Mouse (Mus musculus): ENCODE measurements at regions not wholly inside any gene's neighbourhood (a gene's known extent, or its start where the extent isn't known, plus 50 kb on each side); places are given as distances from the start of the nearest gene placed in this dataset.
"Not testable (repeated sequence)": the region's sequence is repeated elsewhere in the genome, so short reads cannot be mapped to it uniquely, and the experiment has no call there.

DNA sequence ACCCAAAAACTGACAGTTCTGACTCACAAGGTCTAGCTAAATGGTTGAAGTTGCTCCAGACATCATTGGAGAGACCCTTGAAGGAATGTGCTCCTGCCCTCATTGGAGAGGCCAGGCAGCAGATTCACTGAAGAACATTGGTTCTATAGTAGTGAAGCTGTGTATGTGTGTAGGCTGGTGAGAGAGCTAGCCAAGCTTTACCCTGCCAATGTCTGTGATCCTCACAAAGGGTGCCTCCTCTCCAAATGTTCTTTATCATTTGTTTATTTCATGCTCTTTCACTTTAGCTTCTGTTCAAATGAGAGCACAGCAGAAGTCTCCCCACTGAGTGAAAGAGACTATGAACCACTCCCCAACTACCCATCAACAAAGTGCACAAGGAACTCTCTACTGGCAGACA is 195.6 kb upstream of the Ctso start:
- DNase-seq (ENCODE audit: low read depth, low spot score) = peak; percentile 18

DNA sequence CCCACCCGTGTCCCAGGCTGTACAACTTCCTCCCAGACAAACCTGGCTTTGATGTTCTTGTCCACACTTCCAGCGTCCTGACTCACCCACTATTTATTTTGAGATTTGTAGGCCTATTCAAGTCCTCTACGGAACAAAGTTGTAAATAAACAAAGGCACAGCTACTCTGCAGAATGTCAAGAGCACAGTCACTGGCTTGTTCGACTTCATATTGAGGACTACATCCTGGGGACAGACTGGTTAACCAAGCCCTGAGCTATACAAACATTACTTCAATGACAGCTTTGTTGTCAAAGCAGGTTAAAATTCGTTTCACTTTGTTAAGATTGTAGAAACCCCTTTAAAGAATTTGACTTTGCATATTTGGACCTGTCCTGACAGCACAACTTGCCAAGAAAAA is 190.3 kb upstream of the Ctso start:
- DNase-seq (ENCODE audit: low read depth, low spot score) = no peak

DNA sequence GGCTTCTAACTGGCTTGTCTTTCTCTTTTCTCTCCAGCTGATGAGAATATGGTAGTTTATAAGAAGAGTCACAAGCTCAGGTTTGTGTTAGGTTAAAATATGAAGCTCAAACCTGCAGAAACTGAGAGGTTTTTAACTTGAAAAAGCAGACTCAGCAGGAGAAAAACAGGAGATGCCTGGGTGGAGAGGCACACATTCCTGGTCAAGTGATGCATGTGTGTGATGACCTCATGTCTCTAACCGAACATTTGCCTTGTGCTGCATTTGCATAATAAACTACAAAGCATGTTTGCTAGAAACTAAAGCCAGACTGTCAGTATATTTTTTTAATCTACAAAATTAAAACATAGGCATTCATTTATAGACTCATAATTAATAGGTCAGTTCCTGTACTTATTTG is 182.2 kb upstream of the Ctso start:
- peak; percentile 11 for DNase-seq (ENCODE audit: low read depth, low spot score)

DNA sequence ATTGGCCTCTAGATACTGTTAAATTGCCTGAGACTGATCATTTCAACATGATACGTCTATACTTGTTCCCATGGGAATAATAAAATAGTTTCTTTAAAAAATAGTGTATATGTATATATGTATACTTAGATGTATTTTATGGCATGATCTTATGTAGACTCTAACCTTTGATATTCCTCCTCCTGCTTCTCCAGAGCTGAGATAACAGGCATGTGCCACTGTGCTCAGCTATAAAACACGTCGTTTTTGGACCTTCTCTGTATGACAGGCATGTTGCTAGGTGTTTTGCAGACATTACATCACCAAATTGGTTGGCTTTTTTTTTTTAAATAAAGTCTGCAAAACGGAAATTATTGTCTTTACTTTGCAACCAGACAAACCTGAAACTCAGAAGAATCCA is 179.4 kb upstream of the Ctso start:
- DNase-seq (ENCODE audit: low read depth, low spot score) = no peak

DNA sequence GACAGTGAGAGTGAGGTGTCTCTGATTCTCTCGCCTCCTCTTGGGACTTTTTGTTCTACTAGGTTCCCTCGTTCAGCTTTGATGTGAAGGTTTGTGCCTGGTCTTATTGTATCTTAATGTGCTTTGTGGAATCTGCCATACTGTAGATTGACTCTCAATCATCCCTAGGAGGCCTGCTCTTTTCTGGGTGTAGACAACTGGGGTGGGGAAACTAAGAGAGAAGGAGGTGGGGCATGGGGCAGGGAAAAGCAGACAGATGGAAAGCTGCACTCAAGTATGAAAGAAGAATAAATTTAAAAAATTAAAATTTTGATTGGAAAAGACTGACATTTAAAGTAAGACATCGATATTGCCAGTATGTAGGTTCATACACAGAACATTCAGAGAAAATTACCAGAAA is 172.0 kb upstream of the Ctso start:
- DNase-seq (ENCODE audit: low read depth, low spot score) = no peak

DNA sequence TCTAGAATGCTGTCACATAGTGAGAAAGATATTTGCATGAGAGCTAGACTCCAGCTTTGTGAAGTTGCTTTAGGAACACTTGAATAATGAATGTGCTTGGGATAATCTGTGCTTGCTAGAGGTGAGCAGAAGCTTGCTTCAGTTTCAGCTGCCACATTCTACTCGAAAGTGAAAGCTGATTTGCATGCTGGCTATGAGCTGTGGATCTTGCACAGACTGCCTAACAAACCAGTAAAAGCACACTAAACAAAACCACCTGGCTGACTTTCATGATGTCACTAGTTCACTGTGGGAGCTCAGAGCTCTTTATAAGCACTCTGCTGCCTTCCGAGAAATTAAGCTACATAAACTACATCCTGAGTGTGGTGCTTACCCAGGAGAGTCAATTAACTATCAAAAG is 171.5 kb upstream of the Ctso start:
- peak; percentile 70 for DNase-seq (ENCODE audit: low read depth, low spot score)

DNA sequence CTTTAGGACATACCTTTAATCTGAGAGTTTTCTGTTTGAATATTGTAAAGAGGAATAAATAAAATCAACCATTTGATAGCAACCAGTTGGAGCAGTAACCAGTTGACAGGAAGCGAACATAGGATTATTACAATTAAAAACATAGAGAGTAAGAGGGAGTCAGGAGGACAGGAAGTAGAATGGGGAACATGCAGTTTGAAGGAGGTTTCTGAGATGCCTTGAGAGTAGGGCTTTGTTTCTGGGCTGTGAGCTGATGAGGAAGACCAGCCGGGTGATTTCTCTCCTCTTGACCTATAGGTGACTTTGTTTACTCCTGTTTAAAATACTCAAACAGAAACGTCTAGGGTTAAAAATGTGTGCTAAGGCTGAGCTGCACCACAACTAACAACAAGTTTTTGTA is 160.6 kb upstream of the Ctso start:
- DNase-seq (ENCODE audit: low read depth, low spot score) = no peak

DNA sequence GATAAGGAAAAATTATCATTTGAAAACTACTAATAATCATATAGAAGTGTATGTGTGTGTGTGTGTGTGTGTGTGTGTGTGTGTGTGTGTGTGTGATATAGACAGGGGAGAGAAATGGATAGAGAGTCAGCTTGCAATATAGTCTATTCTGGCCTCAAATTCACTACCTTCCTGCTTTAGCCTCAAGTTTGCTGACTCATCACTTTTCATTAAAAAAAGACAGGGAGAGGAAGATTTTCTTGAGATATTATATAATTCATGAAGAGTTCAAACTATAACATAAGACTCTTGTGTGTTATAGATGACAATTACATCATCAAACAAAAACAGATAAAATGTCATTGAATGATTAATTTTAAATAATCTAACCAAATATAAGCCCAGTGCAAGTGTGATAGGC is 159.4 kb upstream of the Ctso start:
- DNase-seq (ENCODE audit: low read depth, low spot score) = no peak

DNA sequence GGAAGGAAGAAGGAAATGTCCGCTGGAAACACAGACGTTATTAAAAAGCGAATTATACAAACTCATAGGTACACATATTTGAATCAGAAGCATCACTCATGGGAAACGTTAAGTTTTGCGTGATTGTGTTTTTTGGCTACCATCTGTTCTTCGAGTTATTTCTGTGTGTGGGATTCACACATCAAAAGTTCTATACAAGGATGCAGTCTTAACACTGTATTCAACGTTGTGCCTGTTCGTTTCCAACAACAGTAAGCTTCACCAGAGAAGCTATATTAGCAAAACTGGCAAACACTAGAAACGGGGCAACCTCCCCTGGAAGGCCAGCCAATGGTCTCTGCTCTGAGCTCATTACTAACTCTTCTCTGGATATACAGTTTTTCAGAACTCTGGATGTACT is 150.3 kb upstream of the Ctso start:
- no peak for DNase-seq (ENCODE audit: low read depth, low spot score)

DNA sequence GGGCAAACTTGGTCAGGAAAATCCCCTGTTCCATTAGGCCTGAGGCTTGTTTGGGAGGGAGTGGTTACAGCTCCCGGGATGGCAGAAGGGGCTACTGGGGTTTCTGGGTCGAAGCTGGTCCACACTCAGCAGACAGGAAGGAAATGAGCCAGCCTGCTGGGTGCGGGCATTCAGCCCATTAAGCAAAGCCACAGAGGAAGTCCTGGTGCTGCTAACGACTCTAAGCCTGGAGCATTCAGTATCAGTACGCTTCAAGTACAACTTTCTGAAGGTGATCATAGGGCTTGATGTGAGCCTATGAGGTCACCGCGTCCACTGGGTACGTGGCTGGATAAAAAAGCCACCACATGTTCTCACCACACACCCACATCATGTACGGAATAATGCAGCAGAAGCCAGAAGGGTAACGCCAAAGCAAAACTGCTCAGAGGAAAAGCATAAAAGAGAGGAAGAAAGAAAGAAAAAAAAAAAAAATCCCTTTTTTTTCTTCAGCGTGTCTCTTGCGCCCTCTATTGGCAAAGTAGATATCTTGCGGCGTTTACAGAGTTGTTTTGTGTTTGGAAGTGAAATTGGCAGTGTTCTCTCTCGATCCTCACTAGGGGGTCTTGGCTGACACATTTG is 149.4 kb upstream of the Ctso start:
- DNase-seq (ENCODE audit: low read depth, low spot score) = peak; percentile 82

DNA sequence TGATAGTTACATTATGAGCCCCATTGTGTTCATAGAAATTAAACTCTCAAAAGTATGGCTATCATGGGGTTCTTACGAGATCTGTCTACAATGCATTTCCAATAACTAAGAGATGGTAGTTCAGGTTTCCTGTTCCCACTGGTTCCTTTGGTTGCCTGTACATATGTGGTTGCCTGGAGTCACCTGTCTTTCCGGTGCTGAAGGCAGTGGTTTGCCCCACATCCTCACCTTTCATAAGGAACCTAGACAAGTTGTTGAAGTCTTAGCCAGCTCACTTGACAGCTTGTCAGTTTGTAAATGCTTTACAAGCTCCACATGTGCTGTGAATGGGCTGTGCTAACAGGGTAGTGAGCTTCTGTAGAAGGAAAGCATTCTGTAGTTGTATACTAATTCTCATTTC is 143.5 kb upstream of the Ctso start:
- DNase-seq (ENCODE audit: low read depth, low spot score) = no peak

DNA sequence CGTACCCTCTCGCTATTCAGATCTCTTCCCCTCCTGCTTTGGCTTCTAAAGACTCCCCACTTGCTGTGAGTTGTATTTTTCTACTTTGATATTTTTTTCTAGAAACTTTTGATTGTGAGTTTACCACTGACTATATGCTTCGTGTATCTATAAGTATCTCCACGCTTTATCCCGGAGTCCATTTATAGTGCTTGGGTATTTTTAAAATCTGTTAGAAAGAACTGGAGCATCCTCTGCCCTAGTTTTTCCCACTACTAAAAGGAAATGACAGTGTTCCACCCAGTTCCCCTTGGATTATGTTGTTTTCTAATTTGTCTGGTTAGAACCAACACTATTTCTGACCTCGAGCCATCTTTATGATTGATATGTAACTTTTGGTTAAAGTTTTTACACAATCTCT is 142.7 kb upstream of the Ctso start:
- DNase-seq (ENCODE audit: low read depth, low spot score) = no peak

DNA sequence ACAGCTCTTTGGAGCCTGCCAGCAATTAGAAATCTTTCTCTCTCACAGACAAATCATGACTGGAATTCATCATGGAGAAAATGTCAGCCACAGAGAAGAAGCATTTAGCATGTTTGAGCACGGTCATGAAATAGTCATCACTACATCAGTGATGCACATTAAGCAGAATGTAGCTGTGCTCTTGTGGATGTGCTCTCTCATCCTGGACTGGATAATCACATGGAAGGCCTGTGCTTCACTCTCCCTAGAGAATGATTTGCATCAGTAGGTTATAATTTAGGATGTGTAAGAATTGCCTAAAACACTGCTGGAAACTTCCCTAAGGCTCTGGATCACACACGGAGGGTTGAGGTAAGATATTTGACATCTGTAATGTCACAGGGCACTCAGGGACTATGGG is 130.3 kb upstream of the Ctso start:
- no peak for DNase-seq (ENCODE audit: low read depth, low spot score)

DNA sequence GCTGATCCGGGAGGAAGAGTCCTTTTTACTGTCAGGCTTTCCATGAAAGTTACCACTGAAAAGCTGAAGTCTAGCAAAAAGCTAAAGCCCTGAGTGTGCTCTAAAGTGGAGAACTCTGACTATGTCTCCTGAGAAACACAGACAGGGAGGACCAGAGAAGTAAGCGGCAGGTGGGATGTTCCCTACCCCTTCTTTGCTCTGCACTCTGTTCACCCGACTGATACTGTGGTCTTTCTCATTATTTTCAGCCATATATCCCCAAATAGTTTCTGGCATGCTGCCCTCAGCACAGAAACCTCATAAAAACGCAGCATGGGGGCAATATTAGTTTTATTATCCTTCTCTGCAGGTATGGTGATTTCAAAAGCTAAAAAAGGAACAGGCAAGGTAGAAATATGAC is 126.7 kb upstream of the Ctso start:
- DNase-seq (ENCODE audit: low read depth, low spot score) = no peak

DNA sequence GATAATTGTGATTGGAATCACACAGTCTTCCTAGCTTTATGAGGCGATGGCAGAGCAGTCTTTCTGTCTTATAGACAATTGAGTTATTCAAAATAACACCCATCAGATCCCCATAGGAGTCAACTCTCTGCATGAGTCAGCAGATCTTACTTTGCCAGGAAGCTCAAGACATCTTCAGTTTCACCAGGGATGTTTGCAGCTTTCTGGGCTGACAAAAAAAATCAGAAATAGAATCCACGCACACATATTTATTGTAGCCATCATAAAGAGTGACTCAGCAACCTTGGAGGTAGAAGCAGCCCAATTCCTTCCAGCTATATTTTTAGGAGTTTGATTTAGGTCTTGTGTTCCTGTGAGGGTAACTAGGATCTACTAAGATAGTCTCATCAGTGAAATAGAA is 122.8 kb upstream of the Ctso start:
- peak; percentile 75 for DNase-seq (ENCODE audit: low read depth, low spot score)

DNA sequence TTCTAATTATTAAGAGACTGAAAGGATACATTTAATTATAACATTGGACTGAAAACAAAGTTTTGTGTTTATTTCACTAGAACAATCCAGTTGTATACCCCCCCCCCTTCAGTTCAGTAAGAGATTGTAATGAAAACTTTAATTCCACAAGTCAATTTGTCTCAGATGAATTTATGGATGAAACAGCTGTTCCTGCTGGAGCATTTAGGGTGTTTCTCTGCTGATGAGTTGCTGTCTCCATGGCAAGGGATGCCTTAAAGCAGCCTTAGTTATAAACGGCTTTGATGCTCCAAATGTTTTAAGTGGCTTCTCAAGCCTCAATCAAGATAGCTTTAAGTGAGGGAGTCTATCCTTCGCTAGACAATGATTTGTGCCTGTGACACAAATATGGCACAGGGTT is 112.1 kb upstream of the Ctso start:
- no peak for DNase-seq (ENCODE audit: low read depth, low spot score)

DNA sequence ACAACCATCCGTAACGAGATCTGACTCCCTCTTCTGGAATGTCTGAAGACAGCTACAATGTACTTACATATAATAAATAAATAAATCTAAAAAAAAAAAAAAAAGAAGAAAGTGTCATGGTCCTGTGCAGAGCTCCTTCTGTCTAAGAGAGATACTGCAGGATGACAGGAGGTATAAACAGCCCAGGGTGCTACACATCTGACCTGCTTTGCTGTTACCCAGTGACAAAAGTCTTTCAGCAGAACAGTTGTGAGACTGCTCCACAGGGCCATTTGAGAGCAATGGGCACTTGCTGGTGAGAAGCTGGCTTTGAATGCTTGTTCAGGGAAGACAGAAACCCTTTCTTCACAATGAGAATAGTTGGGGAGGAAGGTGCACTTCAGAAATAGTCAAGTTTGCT is 102.9 kb upstream of the Ctso start:
- no peak for DNase-seq (ENCODE audit: low read depth, low spot score)

DNA sequence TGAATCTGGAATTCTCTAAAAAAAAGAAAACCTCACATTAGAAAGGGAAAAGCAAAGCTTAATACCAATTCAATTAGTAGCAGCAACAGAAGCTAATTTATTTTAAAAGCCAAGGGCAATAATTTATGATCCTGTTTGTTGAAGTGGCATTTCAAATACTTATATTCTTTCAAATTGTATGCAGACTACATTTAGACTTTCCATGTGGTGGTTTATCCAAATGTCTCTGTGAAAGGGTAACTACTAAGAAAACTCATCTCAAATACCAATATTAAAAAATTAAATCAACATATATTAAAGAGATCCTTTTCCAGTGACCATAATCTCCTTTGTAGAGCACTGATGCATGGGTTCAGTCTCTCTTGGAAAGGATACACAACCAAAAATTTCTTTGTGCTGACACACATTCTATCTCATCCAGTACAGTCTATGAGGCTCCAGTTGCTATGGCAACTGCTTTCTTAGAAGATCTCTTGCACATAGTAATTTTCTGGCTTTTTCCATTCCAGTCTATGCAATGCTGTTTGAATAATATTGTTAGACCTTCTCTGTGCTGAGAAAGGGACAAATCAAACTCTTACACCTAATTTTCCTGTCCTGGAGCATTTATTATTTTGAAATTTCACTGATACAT is 102.3 kb upstream of the Ctso start:
- peak; percentile 51 for DNase-seq (ENCODE audit: low read depth, low spot score)

DNA sequence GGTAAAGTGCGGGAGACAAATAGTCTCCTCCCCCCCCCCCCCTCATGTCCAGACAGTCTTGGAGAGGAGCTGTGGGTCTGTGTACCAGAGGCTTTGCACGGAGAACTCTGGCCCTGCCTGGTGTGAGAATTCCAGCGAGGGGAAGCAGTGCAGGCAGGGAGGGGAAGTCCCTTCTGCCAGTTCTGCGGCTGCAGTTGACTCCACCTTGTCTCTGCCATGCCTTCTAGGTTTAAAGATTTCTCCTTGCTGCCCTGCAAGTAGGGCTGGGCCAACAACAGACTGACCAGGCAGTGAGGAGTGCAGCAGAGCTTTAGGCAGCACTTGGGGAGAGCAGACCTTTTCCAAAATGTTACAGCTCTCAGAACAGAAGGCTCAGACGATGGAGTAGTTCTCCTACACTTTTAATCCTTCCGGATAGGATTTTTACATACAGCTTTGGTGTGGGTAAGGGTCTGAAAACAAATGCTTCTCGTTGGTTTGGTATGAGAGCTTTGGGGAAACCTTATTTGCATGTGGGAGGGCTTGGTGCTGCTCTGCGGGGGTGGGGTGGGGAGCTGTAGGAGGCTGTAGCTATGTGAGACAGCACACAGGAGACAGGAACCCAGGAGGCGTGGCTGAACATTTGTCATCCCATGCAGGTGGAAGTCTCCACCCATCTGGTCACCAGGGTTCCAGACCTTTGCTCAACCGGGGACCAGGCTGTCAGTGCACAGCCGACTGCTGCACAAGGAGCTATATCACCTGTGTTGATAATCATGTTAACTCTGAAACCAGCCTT is 96.8 kb upstream of the Ctso start:
- DNase-seq (ENCODE audit: low read depth, low spot score) = no peak

DNA sequence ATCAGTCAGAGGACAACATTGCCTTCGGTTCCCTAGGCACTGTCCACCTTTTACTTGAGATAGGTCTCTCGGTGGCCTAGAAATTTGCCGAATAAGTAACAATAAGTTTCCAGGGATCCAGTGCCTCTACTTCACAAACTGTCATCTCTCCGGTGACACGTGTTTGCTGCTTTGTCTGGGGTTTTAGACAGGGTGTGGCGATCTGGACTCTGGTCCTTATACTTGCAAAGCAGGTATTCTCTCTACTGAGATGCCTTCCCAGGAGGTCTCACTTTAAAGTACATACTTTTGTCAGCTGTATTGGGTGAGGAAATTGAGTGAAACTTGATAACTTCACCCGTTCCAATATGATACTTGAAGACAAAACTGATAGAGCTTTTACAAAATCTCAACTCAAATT is 95.9 kb upstream of the Ctso start:
- DNase-seq (ENCODE audit: low read depth, low spot score) = no peak

DNA sequence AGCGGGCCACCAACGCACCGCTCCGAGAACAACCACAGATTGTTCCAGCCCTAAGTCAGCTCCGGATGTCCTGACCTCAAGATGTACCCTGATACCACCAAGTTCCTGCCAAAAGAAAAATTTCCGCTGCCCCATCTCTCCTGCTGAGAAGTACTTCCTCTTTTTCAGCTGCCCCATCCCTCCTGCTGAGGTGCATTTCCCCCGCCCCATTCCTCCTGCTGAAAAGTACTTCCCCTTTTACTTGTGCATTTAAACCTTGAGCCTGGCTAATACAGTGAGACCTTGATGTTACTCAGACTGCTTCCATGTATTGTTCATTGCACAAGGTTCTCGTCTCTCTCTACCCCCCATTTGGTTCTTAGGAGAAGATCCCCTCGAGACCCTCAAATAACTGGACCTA is 94.3 kb upstream of the Ctso start:
- not testable (repeated sequence) for DNase-seq (ENCODE audit: low read depth, low spot score)

DNA sequence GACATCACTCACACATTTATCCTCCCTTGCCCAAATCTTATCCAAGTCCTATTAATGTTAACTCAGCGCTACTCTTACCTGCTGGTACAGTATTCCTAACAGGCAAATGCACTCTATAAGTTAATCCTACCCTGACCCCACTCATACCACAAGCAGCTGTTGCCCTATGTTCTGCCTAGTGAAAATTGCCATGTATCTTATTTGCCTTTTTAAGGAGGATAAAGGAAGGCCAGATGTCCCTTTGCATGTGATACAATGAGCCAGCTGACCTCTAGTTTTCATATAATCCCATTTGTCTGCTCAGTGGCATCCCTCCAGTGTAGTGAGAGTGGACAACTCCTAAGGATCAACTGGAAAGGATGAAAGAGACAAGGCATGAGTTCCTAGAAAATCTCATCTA is 67.9 kb upstream of the Ctso start:
- DNase-seq (ENCODE audit: low read depth, low spot score) = no peak

Measured in 3T3-L1 (cell line).